Mouse (Mus musculus): Measurements from ENCODE around the gene 9030612E09Rik.

DNA sequence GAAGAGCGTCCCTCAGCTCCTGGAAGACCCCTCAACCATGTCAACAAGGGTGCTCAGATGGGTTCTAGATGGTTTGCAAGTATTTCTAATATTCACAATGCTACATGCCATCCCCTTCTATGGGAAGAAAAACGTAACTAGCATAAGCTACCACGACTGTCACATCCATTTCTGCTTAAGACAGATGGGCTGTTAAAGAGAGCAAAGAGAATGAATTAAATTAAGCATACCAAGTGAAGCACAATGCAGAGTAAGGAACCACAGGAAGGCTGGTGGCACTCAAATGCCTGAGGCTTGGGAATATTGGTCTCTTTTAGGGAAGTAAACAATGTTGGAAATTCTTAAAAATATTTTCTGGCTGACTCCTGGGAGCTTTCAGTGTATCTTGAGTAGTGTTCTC, 45.8 kb upstream of the 9030612E09Rik start:
- no peak for TF ChIP-seq MAFK (IDR thresholded peaks at IDR 0.05; ENCODE audit: insufficient read depth, low read depth, low read length)
- TF ChIP-seq ZC3H11A (IDR thresholded peaks at IDR 0.05; ENCODE audit: borderline replicate concordance, low read depth, low read length), result no peak
- TF ChIP-seq CHD2 (IDR thresholded peaks at IDR 0.05; ENCODE audit: low read depth, low read length), result no peak
- no peak for TF ChIP-seq ZNF384 (IDR thresholded peaks at IDR 0.05; ENCODE audit: low read depth, low read length)

Measured in ES-E14 (cell line).